Mouse (Mus musculus): ENCODE measurements at regions not wholly inside any gene's neighbourhood (a gene's known extent, or its start where the extent isn't known, plus 50 kb on each side); places are given as distances from the start of the nearest gene placed in this dataset.

- 80% methylated on average over 4 of the region's 4 CpGs for WGBS
- H3K27ac ChIP-seq, result no peak overlapping the region
- no peaks in the 10 kb centered on the region for H3K27me3 ChIP-seq (replicated peaks)
Observed at GRCm38 (mm10) chr17:82731561-82731960, 483.5 kb upstream of the Pkdcc start.

GRCm38 (mm10) chr17:82742445-82742844 lies 472.6 kb upstream of the Pkdcc start:
- H3K36me3 ChIP-seq (replicated peaks), result no peaks in the 10 kb centered on the region
- no peak overlapping the region for H3K9ac ChIP-seq
- no peak overlapping the region for H3K4me3 ChIP-seq
- 92% methylated on average over 1 of the region's 1 CpGs for WGBS
- no peaks in the 10 kb centered on the region for H3K4me1 ChIP-seq
- no peaks in the 10 kb centered on the region for H3K27me3 ChIP-seq (replicated peaks)
- no peaks in the 10 kb centered on the region for H3K9me3 ChIP-seq
- no peak for ATAC-seq (replicated peaks)
- no peak overlapping the region for H3K27ac ChIP-seq
- no peak overlapping the region for H3K4me2 ChIP-seq

More at GRCm38 (mm10) chr17:82731561-82731960, 483.5 kb upstream of the Pkdcc start:
- H3K9ac ChIP-seq, result no peak overlapping the region
- ATAC-seq (replicated peaks), result no peak
- H3K9me3 ChIP-seq, result no peaks in the 10 kb centered on the region
- no peak overlapping the region for H3K4me3 ChIP-seq
- H3K4me2 ChIP-seq, result no peak overlapping the region
- no peaks in the 10 kb centered on the region for H3K36me3 ChIP-seq (replicated peaks)
- no peaks in the 10 kb centered on the region for H3K4me1 ChIP-seq

- H3K4me3 ChIP-seq, result no peak overlapping the region
- no peaks in the 10 kb centered on the region for H3K27me3 ChIP-seq (replicated peaks)
- ATAC-seq (replicated peaks), result no peak
- no peak overlapping the region for H3K4me2 ChIP-seq
- no peak overlapping the region for H3K9ac ChIP-seq
- H3K4me1 ChIP-seq, result no peaks in the 10 kb centered on the region
- no peaks in the 10 kb centered on the region for H3K9me3 ChIP-seq
- no peaks in the 10 kb centered on the region for H3K36me3 ChIP-seq (replicated peaks)
- no peak overlapping the region for H3K27ac ChIP-seq
- 56% methylated on average over 3 of the region's 3 CpGs for WGBS
Observed at GRCm38 (mm10) chr17:82757400-82757799, 457.7 kb upstream of the Pkdcc start.

- Histone ChIP-seq H3K9me3 (no peaks in the 10 kb centered on the region), H3K4me3 (no peak overlapping the region), H3K4me2 (no peak overlapping the region), H3K27ac (no peak overlapping the region), H3K27me3 (replicated peaks) (no peaks in the 10 kb centered on the region), H3K36me3 (replicated peaks) (no peaks in the 10 kb centered on the region), H3K9ac (no peak overlapping the region), H3K4me1 (no peaks in the 10 kb centered on the region)
- ATAC-seq (replicated peaks), result no peak
- WGBS, result 90% methylated on average over 2 of the region's 2 CpGs
Observed at GRCm38 (mm10) chr17:82779096-82779495, 436.0 kb upstream of the Pkdcc start.

- Histone ChIP-seq H3K4me2 (no peak overlapping the region), H3K27me3 (replicated peaks) (no peaks in the 10 kb centered on the region), H3K4me3 (no peak overlapping the region), H3K27ac (no peak overlapping the region), H3K36me3 (replicated peaks) (no peaks in the 10 kb centered on the region), H3K9me3 (peaks cover 8% of the 10 kb centered on the region), H3K9ac (no peak overlapping the region), H3K4me1 (no peaks in the 10 kb centered on the region)
- 66% methylated on average over 3 of the region's 3 CpGs for WGBS
- ATAC-seq (replicated peaks), result no peak
Observed at GRCm38 (mm10) chr17:82822129-82822528, 393.0 kb upstream of the Pkdcc start.

GRCm38 (mm10) chr17:82824057-82824456 lies 391.0 kb upstream of the Pkdcc start:
- Histone ChIP-seq H3K4me1 (no peaks in the 10 kb centered on the region), H3K36me3 (replicated peaks) (no peaks in the 10 kb centered on the region), H3K9me3 (peaks cover 8% of the 10 kb centered on the region), H3K27ac (no peak overlapping the region), H3K27me3 (replicated peaks) (no peaks in the 10 kb centered on the region), H3K4me3 (no peak overlapping the region), H3K4me2 (no peak overlapping the region), H3K9ac (no peak overlapping the region)
- 76% methylated on average over 7 of the region's 7 CpGs for WGBS
- ATAC-seq (replicated peaks), result no peak

- WGBS, result 89% methylated on average over 6 of the region's 6 CpGs
- no peak overlapping the region for H3K9ac ChIP-seq
- ATAC-seq (replicated peaks), result no peak
Observed at GRCm38 (mm10) chr17:82824619-82825018, 390.5 kb upstream of the Pkdcc start.

GRCm38 (mm10) chr17:82827170-82827569 lies 387.9 kb upstream of the Pkdcc start:
- Histone ChIP-seq H3K9me3 (peaks cover 8% of the 10 kb centered on the region), H3K9ac (no peak overlapping the region), H3K4me2 (no peak overlapping the region), H3K27ac (no peak overlapping the region), H3K36me3 (replicated peaks) (no peaks in the 10 kb centered on the region), H3K27me3 (replicated peaks) (no peaks in the 10 kb centered on the region), H3K4me1 (no peaks in the 10 kb centered on the region), H3K4me3 (no peak overlapping the region)
- ATAC-seq (replicated peaks), result no peak

More at GRCm38 (mm10) chr17:82824619-82825018, 390.5 kb upstream of the Pkdcc start:
- H3K4me2 ChIP-seq, result no peak overlapping the region
- no peaks in the 10 kb centered on the region for H3K4me1 ChIP-seq
- peaks cover 8% of the 10 kb centered on the region for H3K9me3 ChIP-seq
- H3K27me3 ChIP-seq (replicated peaks), result no peaks in the 10 kb centered on the region
- no peaks in the 10 kb centered on the region for H3K36me3 ChIP-seq (replicated peaks)
- no peak overlapping the region for H3K4me3 ChIP-seq
- H3K27ac ChIP-seq, result no peak overlapping the region

- WGBS, result 95% methylated on average over 8 of the region's 8 CpGs
Observed at GRCm38 (mm10) chr17:82827841-82828240, 387.3 kb upstream of the Pkdcc start.

GRCm38 (mm10) chr17:82828434-82828997 lies 386.6 kb upstream of the Pkdcc start:
- WGBS, result 69% methylated on average over 5 of the region's 5 CpGs
- Histone ChIP-seq H3K4me1 (no peaks in the 10 kb centered on the region), H3K27me3 (replicated peaks) (no peaks in the 10 kb centered on the region), H3K4me2 (no peak overlapping the region), H3K9me3 (peaks cover 8% of the 10 kb centered on the region), H3K9ac (no peak overlapping the region), H3K27ac (no peak overlapping the region), H3K4me3 (no peak overlapping the region), H3K36me3 (replicated peaks) (no peaks in the 10 kb centered on the region)
- no peak for ATAC-seq (replicated peaks)

More at GRCm38 (mm10) chr17:82827841-82828240, 387.3 kb upstream of the Pkdcc start:
- ATAC-seq (replicated peaks), result no peak
- Histone ChIP-seq H3K36me3 (replicated peaks) (no peaks in the 10 kb centered on the region), H3K4me2 (no peak overlapping the region), H3K9me3 (peaks cover 8% of the 10 kb centered on the region), H3K9ac (no peak overlapping the region), H3K4me1 (no peaks in the 10 kb centered on the region), H3K27ac (no peak overlapping the region), H3K27me3 (replicated peaks) (no peaks in the 10 kb centered on the region), H3K4me3 (no peak overlapping the region)

- WGBS, result 94% methylated on average over 2 of the region's 2 CpGs
- no peak for ATAC-seq (replicated peaks)
- no peak overlapping the region for H3K4me2 ChIP-seq
- H3K9me3 ChIP-seq, result peaks cover 8% of the 10 kb centered on the region
- H3K9ac ChIP-seq, result no peak overlapping the region
- no peaks in the 10 kb centered on the region for H3K27me3 ChIP-seq (replicated peaks)
- H3K27ac ChIP-seq, result no peak overlapping the region
- no peaks in the 10 kb centered on the region for H3K4me1 ChIP-seq
- no peaks in the 10 kb centered on the region for H3K36me3 ChIP-seq (replicated peaks)
- H3K4me3 ChIP-seq, result no peak overlapping the region
Observed at GRCm38 (mm10) chr17:82829415-82829814, 385.7 kb upstream of the Pkdcc start.

GRCm38 (mm10) chr17:82834177-82834576 lies 380.9 kb upstream of the Pkdcc start:
- WGBS, result 80% methylated on average over 3 of the region's 3 CpGs
- ATAC-seq (replicated peaks), result no peak
- H3K9me3 ChIP-seq, result no peaks in the 10 kb centered on the region

GRCm38 (mm10) chr17:82836115-82836514 lies 379.0 kb upstream of the Pkdcc start:
- Histone ChIP-seq H3K27ac (no peak overlapping the region), H3K9me3 (no peaks in the 10 kb centered on the region), H3K4me1 (no peaks in the 10 kb centered on the region), H3K27me3 (replicated peaks) (no peaks in the 10 kb centered on the region), H3K4me2 (no peak overlapping the region), H3K9ac (no peak overlapping the region), H3K36me3 (replicated peaks) (no peaks in the 10 kb centered on the region), H3K4me3 (no peak overlapping the region)
- no peak for ATAC-seq (replicated peaks)
- WGBS, result 88% methylated on average over 3 of the region's 3 CpGs

More at GRCm38 (mm10) chr17:82834177-82834576, 380.9 kb upstream of the Pkdcc start:
- Histone ChIP-seq H3K27me3 (replicated peaks) (no peaks in the 10 kb centered on the region), H3K27ac (no peak overlapping the region), H3K4me1 (no peaks in the 10 kb centered on the region), H3K4me2 (no peak overlapping the region), H3K9ac (no peak overlapping the region), H3K36me3 (replicated peaks) (no peaks in the 10 kb centered on the region), H3K4me3 (no peak overlapping the region)

Measured in midbrain, embryonic 15.5 days (tissue).